Mouse (Mus musculus) kidney, embryonic 15.5 days (tissue): ENCODE data around the gene Fam25c. TPM values are rescaled to one million over a fixed set of nuclear protein-coding genes. Genes with fewer than 3 reads are reported as not detected.
"Not testable (repeated sequence)": the region's sequence is repeated elsewhere in the genome, so short reads cannot be mapped to it uniquely, and the experiment has no call there.

Experiments used
- ATAC-seq: fragments of 200-750 bp; cut with Nextera tagmentation; replicated peaks from 2 replicates; pipeline ENCODE4 v1.8.0; 2017; ENCODE audit warnings: moderate TSS enrichment; ENCODE audit not compliant: low FRiP score
- H3K27ac ChIP-seq: fragments of 300-500 bp; sonication (generic); 2 replicates; pipeline ENCODE4 v1.5.1; 2015; ENCODE audit warnings: mild to moderate bottlenecking, inconsistent platforms
- H3K27me3 ChIP-seq: fragments of 300-500 bp; sonication (generic); 2 replicates; pipeline ENCODE4 v1.6.1; 2015; ENCODE audit warnings: inconsistent platforms
- H3K36me3 ChIP-seq: fragments of 300-500 bp; sonication (generic); 2 replicates; pipeline ENCODE4 v1.6.1; 2015; ENCODE audit warnings: inconsistent platforms
- H3K4me1 ChIP-seq: fragments of 300-500 bp; sonication (generic); 2 replicates; pipeline ENCODE4 v1.6.1; 2015; ENCODE audit warnings: inconsistent platforms
- H3K4me2 ChIP-seq: fragments of 300-500 bp; sonication (generic); 2 replicates; pipeline ENCODE4 v1.6.1; 2015; ENCODE audit warnings: moderate library complexity, mild to moderate bottlenecking, inconsistent platforms
- H3K4me3 ChIP-seq: fragments of 300-500 bp; sonication (generic); replicated peaks from 2 replicates; pipeline ENCODE4 v1.5.1; 2015; ENCODE audit warnings: mild to moderate bottlenecking, inconsistent platforms
- H3K9ac ChIP-seq: fragments of 300-500 bp; sonication (generic); 2 replicates; pipeline ENCODE4 v1.6.1; 2015; ENCODE audit warnings: mild to moderate bottlenecking, inconsistent platforms
- H3K9me3 ChIP-seq: fragments of 300-500 bp; sonication (generic); replicated peaks from 2 replicates; pipeline ENCODE4 v1.6.1; 2016; ENCODE audit warnings: inconsistent platforms
- WGBS: fragments of 180-500 bp; shearing (Covaris S2); methylation state at CpG from one replicate; pipeline ENCODE4 v1.1.7; 2015; ENCODE audit warnings: mixed read lengths; 5-methylcytosine and 5-hydroxymethylcytosine counted together
- polyA plus RNA-seq: library from polyadenylated mRNA; unstranded; fragments of >200 nt; fragmentation: Nextera tagmentation; extraction: Ambion mirVana; gene quantifications from 2 replicates; pipeline ENCODE4 v1.2.1, GENCODE M21; 2015

Fam25c gene
- polyA plus RNA-seq, 1 experiment from 2014 or later = not detected

DNA sequence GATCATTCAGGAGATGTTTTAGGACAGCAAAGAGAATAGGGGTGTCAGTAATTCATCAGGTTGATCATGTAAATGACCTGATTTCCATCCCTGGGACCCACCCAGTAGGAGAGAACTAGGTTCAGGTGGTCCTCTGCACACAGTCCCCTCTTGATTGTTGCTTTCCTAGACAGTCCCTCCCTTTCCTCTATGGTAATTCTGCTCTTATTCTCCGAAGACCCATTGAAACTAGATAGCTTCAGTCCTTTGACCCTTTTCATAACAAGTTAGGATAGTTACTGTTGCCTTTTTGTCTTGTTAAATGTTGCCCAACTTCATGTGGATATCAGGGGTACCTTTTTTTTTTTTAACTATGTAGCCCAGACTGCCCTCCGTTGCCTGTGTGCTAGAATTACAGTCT is 38.9 kb downstream of the Fam25c start:
- no peak for ATAC-seq
- H3K4me1 ChIP-seq = peaks cover 27% of the 10 kb centered on the region
- peaks cover 39% of the 10 kb centered on the region for H3K36me3 ChIP-seq
- 80% methylated on average over 2 of the region's 2 CpGs for WGBS
- no peak overlapping the region for H3K9ac ChIP-seq
- no peak overlapping the region for H3K4me2 ChIP-seq
- H3K4me3 ChIP-seq = no peak overlapping the region
- H3K9me3 ChIP-seq = no peaks in the 10 kb centered on the region
- H3K27ac ChIP-seq = no peak overlapping the region
- H3K27me3 ChIP-seq = no peaks in the 10 kb centered on the region

DNA sequence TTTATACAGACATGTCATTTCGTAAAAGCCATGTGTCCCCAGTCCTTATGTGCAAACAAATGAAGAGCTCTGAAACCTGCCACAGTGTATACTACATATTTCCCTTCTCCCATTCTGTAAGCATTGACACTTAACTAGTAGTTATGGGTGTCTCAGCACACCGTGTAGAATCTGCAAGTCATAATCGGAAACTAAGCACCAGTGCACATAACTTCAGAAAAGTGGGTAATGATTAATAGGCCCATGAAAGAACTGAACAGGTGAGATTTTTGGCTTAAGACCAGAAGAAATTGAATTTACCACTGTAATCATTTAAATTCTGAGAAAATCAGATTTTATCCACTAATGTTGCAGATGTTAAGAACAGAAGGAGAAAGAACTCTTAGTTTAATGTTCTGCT is 40.4 kb downstream of the Fam25c start:
- Histone ChIP-seq H3K27ac (no peak overlapping the region; the same call in 1 of the 2 replicates), H3K9ac (no peak overlapping the region), H3K4me2 (0 out of 2 replicates have a peak overlapping the region, but pooled peaks have one; percentile 73), H3K36me3 (peaks cover 26% of the 10 kb centered on the region), H3K27me3 (no peaks in the 10 kb centered on the region), H3K9me3 (no peaks in the 10 kb centered on the region), H3K4me3 (no peak overlapping the region), H3K4me1 (peaks cover 29% of the 10 kb centered on the region)
- 68% methylated on average over 3 of the region's 3 CpGs for WGBS
- no peak for ATAC-seq

DNA sequence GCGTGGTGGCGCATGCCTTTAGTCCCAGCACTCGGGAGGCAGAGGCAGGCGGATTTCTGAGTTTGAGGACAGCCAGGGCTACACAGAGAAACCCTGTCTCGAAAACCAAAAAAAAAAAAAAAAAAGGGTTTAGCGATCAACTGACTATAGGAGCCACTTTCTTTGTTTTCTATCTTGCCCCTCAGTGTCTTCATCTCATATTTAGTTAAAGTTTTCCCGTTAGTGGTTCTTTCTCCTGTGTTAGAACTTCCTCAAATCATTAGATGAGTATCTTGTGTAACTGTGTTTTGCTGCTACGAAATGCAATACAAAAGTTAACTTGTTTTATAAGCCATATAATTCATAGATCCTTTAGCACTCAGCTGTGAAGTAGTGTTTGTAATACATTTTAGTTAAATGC is 40.9 kb downstream of the Fam25c start:
- not testable (repeated sequence) for H3K27ac ChIP-seq, ATAC-seq, H3K4me3 ChIP-seq, H3K9me3 ChIP-seq, H3K9ac ChIP-seq, H3K27me3 ChIP-seq
- Histone ChIP-seq H3K4me2 (0 out of 2 replicates have a peak overlapping the region, but pooled peaks have one; percentile 73), H3K4me1 (peaks cover 33% of the 10 kb centered on the region), H3K36me3 (peaks cover 22% of the 10 kb centered on the region)
- 88% methylated on average over 8 of the region's 8 CpGs for WGBS

DNA sequence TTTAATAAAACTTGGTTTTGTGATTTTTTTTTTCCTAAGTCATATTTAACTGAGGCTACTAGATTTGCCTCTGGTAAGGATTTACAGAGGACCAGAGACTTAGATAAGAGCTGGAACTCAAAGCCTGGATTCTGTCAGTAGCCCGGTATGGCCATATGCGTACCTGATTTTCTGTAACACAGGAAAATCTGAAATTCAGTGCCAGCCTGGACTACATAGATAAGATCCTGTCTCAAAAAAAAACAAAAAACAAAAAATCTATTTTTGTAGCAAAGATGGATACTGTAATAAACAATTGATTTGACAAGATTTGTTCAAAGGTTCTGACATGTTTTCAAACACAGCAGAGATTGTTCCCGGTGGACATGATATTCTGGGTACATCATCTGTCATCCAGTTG is 41.6 kb downstream of the Fam25c start:
- no peak overlapping the region for H3K9ac ChIP-seq
- peak overlapping the region; percentile 73; the same call in 1 of the 2 replicates for H3K4me2 ChIP-seq
- peaks cover 20% of the 10 kb centered on the region for H3K36me3 ChIP-seq
- H3K9me3 ChIP-seq = no peaks in the 10 kb centered on the region
- 0 out of 2 replicates have a peak overlapping the region, but pooled peaks have one; percentile 95 for H3K4me3 ChIP-seq
- 80% methylated on average over 3 of the region's 3 CpGs for WGBS
- H3K4me1 ChIP-seq = peaks cover 35% of the 10 kb centered on the region
- no peak overlapping the region for H3K27ac ChIP-seq
- no peak for ATAC-seq
- no peaks in the 10 kb centered on the region for H3K27me3 ChIP-seq

DNA sequence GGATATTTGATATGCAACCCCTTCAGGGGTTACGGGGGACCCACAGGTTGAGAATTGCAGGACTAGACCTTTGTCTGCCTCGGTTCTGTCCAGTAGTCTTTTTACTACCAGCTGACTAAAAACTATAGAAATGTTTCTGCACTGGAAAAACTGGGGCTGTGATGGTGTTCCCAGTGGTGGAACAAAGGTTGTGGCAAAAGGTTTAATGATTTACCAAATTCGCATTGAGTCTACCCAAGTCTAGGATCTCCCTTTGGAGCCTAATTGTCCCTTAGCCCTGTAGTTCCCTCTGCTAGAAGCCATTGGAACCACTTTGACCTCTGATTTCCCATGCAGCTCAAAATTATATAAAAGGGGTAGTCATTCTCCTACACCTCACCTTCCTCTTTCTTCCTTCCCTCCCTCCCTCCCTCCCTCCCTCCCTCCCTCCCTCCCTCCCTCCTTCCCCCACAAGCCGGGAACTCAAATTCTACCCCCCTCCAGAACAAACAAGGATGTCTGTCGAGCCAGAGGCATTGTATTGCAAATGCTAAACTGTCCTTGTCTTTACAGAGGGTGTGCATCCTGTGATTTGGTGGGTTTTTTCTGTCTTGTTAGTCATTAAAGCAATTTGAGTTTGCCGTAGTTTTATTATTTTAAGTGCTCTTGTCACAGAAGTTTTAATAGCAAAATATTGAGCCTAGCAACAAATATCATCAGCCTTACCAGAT is 42.7 kb downstream of the Fam25c start:
- no peaks in the 10 kb centered on the region for H3K27me3 ChIP-seq
- H3K27ac ChIP-seq = peak overlapping the region; percentile 98
- peak overlapping the region; percentile 94 for H3K9ac ChIP-seq
- WGBS = 13% methylated on average over 5 of the region's 6 CpGs
- H3K9me3 ChIP-seq = no peaks in the 10 kb centered on the region
- peaks cover 35% of the 10 kb centered on the region for H3K4me1 ChIP-seq
- peak overlapping the region; percentile 73 for H3K4me2 ChIP-seq
- peak overlapping the region; percentile 95 for H3K4me3 ChIP-seq
- peaks cover 13% of the 10 kb centered on the region for H3K36me3 ChIP-seq
- no peak for ATAC-seq

DNA sequence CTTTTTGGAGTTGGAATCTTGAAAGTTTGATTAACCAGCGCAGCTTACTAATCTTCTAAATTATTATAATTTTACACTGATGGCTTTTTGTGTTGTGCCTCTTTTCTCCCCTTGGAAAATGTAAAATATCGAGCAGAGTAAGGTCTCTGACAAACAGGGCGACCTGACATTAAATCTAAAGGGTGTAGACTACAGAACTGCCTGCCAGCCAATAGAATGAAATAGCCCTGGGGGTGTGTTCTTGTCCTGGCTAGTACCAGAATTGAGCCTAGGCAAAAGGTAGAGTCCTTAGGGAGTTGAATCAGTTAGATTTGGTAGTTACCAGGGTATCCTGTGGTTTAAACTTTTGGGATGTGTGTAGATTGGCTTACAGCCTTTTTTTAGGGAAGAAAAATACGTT is 43.5 kb downstream of the Fam25c start:
- peaks cover 5% of the 10 kb centered on the region; the same call in 1 of the 2 replicates for H3K36me3 ChIP-seq
- peak overlapping the region; percentile 94 for H3K9ac ChIP-seq
- peak overlapping the region; percentile 95 for H3K4me3 ChIP-seq
- peak overlapping the region; percentile 98 for H3K27ac ChIP-seq
- 4% methylated on average over 4 of the region's 4 CpGs for WGBS
- no peak for ATAC-seq
- H3K4me1 ChIP-seq = peaks cover 35% of the 10 kb centered on the region
- no peaks in the 10 kb centered on the region for H3K27me3 ChIP-seq
- no peaks in the 10 kb centered on the region for H3K9me3 ChIP-seq
- peak overlapping the region; percentile 73 for H3K4me2 ChIP-seq

DNA sequence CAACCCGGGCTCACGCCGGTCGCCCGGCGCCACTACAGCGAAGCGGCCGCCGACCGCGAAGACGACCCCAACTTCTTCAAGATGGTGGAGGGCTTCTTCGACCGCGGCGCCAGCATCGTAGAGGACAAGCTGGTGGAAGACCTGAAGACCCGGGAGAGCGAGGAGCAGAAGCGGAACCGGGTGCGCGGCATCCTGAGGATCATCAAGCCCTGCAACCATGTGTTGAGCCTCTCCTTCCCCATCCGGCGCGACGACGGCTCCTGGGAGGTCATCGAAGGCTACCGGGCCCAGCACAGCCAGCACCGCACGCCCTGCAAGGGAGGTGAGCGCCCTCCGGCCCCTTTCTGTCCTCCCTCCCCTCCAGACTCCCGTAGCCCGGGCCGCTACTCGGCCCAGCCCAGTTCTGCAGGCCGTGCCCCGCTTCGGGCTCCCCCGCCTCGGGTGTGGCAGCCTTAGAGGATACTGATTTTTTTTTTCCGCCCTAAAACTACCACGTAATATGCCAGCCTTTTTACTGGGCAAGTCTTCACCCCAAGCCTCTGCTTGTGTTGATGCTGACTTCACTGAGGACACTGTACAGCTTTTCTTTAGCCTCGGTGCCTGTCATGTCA is 44.1 kb downstream of the Fam25c start:
- ATAC-seq = peak; percentile 38
- Histone ChIP-seq H3K27ac (peak overlapping the region; percentile 98), H3K4me1 (peaks cover 35% of the 10 kb centered on the region), H3K9me3 (no peaks in the 10 kb centered on the region), H3K9ac (peak overlapping the region; percentile 94), H3K4me3 (peak overlapping the region; percentile 95), H3K4me2 (peak overlapping the region; percentile 73), H3K36me3 (no peaks in the 10 kb centered on the region), H3K27me3 (no peaks in the 10 kb centered on the region)
- under 1% methylated on average over 47 of the region's 47 CpGs for WGBS

DNA sequence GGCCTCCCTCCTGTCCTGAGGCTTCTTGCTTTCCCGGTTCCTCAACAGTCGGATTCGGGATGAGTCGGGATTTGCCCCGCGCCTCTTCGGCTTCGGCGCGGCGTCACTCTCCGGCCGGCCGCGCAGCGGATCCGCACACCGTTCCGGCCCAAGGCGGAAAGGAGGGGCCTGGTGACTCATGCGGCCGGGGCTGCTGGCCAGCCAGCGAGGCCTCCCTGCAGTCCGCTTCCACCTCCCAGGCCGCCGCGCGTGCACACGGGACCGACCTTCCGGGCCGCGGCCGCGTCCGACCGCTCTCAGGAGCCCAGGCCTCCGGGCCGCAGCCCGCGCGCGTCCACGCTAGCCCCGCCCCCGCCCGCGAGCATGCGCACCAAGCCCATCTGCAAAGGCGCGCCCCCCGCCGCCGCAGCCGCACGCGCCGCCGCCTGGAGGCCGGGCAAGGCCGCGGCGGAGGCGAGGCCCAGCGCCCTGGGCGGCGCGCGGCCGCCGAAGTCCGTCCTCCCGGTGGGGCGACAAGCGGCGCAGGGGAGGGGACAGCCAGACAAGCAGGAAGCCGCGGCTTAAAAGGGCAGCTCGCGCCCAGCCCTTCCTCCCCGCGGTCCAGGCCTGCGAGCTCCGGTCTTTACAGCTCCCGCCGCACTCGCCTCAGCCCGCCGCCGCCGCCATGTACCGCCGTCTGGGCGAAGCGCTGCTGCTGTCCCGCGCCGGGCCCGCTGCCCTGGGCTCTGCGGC is 44.8 kb downstream of the Fam25c start, which contains the start of the genes Shld2 and Glud1:
TSS of gene Shld2 (minus strand) at position 260 of the 732 bp plus-strand sequence.
TSS of gene Glud1 (plus strand) at position 494 of the 732 bp plus-strand sequence.
- peak; percentile 99 for ATAC-seq
- Histone ChIP-seq H3K27ac (peak within 1 kb of the TSS; percentile 98), H3K27me3 (no peaks in the 10 kb centered on the region), H3K36me3 (no peaks in the 10 kb centered on the region), H3K4me2 (peak within 1 kb of the TSS; percentile 73), H3K9ac (peak within 1 kb of the TSS; percentile 94), H3K9me3 (no peaks in the 10 kb centered on the region), H3K4me1 (peaks cover 35% of the 10 kb centered on the region), H3K4me3 (peak within 1 kb of the TSS; percentile 95)
- under 1% methylated on average over 75 of the region's 100 CpGs for WGBS

DNA sequence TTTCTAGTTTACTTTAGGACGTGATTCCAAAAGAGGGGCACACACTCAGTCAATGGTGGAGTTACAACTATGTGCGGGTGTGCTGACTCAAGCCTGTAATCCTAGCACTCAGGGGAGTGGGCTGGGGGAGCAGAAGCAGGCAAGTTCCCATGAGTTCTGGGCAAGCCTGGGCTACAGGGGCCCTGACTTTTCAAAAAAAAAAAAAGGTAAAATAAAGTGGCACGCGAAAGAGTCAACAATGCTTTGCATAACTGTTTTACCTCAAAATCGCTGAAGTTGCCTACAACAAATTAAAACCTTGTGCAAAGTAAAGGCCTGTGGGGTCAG is 45.4 kb downstream of the Fam25c start:
- Histone ChIP-seq H3K4me3 (peak overlapping the region; percentile 95), H3K9me3 (no peaks in the 10 kb centered on the region), H3K4me2 (peak overlapping the region; percentile 73), H3K4me1 (peaks cover 31% of the 10 kb centered on the region), H3K27ac (peak overlapping the region; percentile 98), H3K36me3 (no peaks in the 10 kb centered on the region), H3K27me3 (no peaks in the 10 kb centered on the region), H3K9ac (peak overlapping the region; percentile 71)
- WGBS = 8% methylated on average over 5 of the region's 5 CpGs
- no peak for ATAC-seq

DNA sequence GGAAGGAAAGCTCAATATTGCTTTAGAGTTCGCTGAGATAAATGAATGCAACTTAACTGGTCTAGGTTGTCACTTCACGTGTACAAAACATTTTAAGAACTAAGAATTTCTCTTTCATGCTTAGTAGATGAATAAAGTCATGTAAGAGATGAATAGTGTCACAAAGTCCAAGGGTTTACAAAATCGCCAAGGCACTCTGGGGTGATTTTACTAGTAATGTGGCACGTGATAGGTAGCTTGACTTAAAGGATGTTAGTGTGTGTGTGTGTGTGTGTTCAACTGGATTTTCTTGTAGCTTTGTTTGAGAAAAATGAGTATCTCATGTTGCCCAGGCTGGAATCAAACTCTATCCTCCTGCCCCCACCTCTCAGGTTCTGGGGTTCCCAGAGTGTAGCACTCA is 46.0 kb downstream of the Fam25c start:
- H3K4me3 ChIP-seq = peak overlapping the region; percentile 95; the same call in 1 of the 2 replicates
- ATAC-seq = no peak
- WGBS = 90% methylated on average over 4 of the region's 4 CpGs
- H3K4me1 ChIP-seq = peaks cover 27% of the 10 kb centered on the region
- H3K4me2 ChIP-seq = peak overlapping the region; percentile 73
- H3K27me3 ChIP-seq = no peaks in the 10 kb centered on the region
- no peaks in the 10 kb centered on the region for H3K36me3 ChIP-seq
- H3K27ac ChIP-seq = peak overlapping the region; percentile 98; the same call in 1 of the 2 replicates
- H3K9me3 ChIP-seq = no peaks in the 10 kb centered on the region
- 0 out of 2 replicates have a peak overlapping the region, but pooled peaks have one; percentile 71 for H3K9ac ChIP-seq

DNA sequence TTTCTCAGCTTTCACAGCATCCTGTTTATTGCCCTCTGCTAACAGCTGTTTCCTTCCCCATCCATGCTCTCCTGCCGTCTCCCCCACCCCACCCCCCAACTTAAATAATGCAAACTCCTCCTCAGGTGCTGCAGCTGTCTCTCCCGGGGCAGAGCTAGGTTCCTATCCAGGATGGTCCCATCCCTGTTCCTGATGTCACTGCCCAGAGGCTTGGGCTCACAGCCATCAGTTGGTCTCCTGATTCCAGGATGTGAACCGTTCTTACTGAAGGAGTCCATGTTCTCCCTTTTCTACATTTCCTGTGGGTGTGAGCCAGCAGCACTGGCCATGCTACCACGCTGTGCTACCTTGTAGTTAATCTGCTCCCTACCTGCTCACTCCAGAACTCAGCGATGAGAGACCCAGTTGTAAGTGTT is 52.0 kb downstream of the Fam25c start:
- 0 out of 2 replicates have a peak, but pooled peaks have one; percentile 18 for ATAC-seq
- no peak overlapping the region for H3K4me2 ChIP-seq
- H3K9ac ChIP-seq = no peak overlapping the region
- peak overlapping the region; percentile 49 for H3K27ac ChIP-seq
- H3K36me3 ChIP-seq = no peaks in the 10 kb centered on the region
- 21% methylated on average over 5 of the region's 5 CpGs for WGBS
- peaks cover 25% of the 10 kb centered on the region for H3K4me1 ChIP-seq
- H3K9me3 ChIP-seq = no peaks in the 10 kb centered on the region
- no peak overlapping the region for H3K4me3 ChIP-seq
- H3K27me3 ChIP-seq = no peaks in the 10 kb centered on the region
